Mouse (Mus musculus): Measurements from ENCODE around the gene Aoc1.

Gene Aoc1

DNA sequence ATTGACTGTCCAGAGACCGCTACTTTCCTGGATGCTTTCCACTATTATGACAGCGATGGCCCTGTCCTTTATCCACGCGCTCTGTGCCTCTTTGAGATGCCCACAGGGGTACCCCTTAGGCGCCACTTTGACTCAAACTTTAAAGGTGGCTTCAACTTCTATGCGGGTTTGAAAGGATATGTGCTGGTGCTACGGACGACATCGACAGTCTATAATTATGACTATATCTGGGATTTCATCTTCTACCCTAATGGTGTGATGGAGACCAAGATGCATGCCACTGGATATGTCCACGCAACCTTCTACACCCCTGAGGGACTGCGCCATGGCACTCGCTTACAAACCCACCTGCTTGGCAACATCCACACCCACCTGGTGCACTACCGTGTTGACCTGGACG lies 33.7 kb downstream of the Aoc1 start:
- no peak for DNase-seq (ENCODE audit: low spot score in 2 of 2)

GRCm38 (mm10) chr6:48909229-48909628 lies 36.5 kb downstream of the Aoc1 start:
- DNase-seq (ENCODE audit: low spot score in 2 of 2) = no peak

- DNase-seq (ENCODE audit: low spot score in 2 of 2) = no peak
Observed at GRCm38 (mm10) chr6:48912033-48912432, 39.3 kb downstream of the Aoc1 start.

DNA sequence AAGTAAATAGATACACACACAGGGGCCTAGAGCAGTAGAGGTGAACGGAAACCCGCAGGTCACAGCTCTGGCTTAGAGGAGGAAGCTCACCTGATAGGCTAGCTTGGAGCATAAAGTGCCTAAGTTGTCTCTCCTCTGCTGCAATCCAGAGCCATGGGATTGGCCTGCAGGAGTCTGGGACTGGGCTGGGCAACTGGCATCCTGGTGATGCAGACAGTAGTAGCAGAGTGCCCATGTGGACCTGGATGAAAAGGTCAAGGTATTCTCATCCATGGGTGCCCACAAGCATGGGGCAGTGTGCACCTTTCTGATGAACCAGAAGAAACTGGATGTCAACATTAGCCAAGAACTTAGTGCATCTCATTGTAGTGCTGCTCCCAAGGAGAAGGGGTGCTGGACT lies 40.9 kb downstream of the Aoc1 start:
- DNase-seq (ENCODE audit: low spot score in 2 of 2) = no peak

GRCm38 (mm10) chr6:48929595-48929994 lies 56.9 kb downstream of the Aoc1 start, which contains the start of gene 1600015I10Rik:
TSS of gene 1600015I10Rik (plus strand) at chr6:48929895.
- DNase-seq (ENCODE audit: low spot score in 2 of 2) = no peak

GRCm38 (mm10) chr6:48949596-48949995 lies 76.9 kb downstream of the Aoc1 start:
- DNase-seq (ENCODE audit: low spot score in 2 of 2) = no peak

GRCm38 (mm10) chr6:48950676-48951075 lies 78.0 kb downstream of the Aoc1 start:
- no peak for DNase-seq (ENCODE audit: low spot score in 2 of 2)

DNA sequence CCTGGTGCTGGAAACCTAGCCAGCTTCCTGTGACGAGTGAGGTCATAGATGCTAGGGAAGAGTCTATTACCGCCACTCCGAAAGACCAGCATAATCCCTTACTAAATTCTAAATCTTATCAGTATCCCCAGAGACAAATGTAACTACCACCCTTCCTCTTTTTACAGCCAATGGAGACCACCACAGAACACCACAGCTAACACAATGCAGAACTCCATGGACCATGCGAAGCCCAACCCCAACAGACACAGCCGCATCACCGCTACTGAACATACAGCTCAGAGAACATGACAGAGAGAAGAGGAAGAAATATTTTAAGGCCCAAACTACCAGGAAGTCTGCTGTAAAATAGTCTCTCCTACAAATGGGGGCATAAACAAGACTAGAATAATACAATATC lies 78.9 kb downstream of the Aoc1 start:
- no peak for DNase-seq (ENCODE audit: low spot score in 2 of 2)

DNA sequence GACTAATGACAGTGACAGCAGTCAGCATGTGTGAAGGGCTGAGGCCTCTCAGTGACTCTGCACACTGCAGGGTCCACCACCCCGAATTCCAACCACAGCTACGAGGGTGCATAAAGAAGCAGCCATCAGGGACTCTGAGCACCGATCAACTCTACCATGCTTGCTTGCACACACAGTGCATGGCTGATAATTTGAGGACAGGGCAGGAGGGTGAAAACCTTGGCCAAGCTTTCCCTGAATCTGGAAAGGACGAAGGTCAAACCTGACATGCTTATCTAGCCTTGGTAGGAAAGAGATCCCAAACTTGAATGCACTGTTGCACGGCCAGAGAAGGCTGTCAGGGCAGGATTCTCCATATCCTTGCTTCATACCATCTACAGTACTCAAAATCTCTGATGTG lies 80.5 kb downstream of the Aoc1 start:
- no peak for DNase-seq (ENCODE audit: low spot score in 2 of 2)

DNA sequence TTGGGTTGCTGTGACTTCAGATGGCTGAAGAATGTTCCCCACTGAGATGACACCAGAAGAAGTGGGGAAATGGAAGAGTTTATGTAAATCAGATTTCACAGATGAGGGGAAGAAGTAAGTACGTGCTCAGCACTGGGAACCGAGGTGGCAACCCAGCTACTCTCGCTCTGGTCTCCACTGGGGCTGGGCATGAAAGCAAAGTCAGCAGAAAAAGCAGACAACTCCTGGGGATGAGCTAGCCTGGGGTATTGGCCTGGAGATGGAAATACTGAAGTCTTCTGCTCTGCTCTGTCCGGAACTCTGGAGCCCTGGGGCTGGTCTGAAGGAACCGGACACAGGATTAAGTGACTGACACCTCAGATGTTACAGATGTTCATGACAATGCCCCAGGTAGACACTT lies 81.5 kb downstream of the Aoc1 start:
- no peak for DNase-seq (ENCODE audit: low spot score in 2 of 2)

DNA sequence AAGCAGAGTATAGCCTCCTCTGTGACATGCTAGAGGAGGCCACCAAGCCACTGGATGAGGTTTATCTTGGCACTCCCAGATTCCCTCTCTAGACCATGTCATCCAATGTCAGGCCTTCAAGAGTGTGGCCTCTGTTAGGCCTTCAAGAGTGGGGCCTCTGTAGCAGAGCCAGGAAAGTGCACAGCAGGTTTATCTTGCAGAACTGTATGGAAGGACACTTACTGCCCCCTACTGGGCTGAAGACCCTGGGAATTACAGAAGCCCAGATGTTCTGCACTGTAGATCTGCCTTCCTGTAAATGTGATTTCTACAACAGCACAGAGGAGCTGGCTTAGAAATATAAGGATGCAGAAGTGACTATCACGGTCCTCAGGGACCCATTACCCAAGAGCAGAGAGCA lies 82.2 kb downstream of the Aoc1 start:
- peak in 1 of 2 experiments; percentile 6 for DNase-seq (ENCODE audit: low spot score in 2 of 2)

DNA sequence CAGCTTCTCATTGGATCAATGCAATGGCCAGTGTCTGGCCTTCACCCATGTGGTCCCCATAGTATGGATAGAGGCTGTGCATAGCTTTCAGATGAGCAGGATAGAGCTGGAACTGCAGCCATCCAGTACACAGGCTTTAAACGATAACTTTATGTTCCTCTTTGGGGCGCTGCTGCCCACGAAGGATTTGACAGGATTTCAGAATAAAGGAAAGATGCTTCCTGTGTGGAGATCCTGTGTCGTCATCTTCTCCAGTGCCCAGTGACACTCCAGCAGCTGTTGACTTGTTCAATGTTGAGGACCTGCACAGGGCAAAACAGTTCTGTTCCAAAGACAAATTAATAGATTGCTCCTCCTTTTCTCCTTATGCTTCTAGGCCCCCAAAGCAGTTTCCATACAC lies 84.1 kb downstream of the Aoc1 start:
- DNase-seq (ENCODE audit: low spot score in 2 of 2) = no peak

DNA sequence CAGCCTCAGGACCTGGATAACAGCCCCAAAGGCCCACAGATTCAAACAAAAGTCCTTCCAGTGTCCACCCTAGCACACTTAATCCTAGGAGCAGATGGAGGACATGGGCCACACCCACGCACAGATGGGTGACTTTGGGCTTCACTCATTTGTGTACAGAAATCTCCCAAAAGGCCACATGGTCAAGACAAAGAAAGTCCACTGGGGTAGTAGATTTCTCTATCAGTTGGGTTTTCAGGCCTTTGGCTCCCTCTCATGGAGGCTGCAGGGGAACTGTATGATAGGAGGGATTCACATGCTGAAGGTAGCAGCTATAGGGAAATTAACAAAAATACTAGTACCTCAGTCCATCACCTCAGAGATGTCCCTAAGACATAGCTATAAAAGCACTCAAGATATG lies 85.4 kb downstream of the Aoc1 start:
- DNase-seq (ENCODE audit: low spot score in 2 of 2) = no peak

All from spleen, postnatal 36 days (tissue).